Mouse (Mus musculus) neural tube, embryonic 12.5 days (tissue): Measurements from ENCODE around the gene Ttc3. TPM values are rescaled to one million over a fixed set of nuclear protein-coding genes. Genes with fewer than 3 reads are reported as not detected.
"Not testable (repeated sequence)": the region's sequence is repeated elsewhere in the genome, so short reads cannot be mapped to it uniquely, and the experiment has no call there.

Experiments
- ATAC-seq: fragments of 200-750 bp; cut with Nextera tagmentation; 2 replicates; pipeline ENCODE4 v1.8.0; 2017; ENCODE audit warnings: low read depth, mild to moderate bottlenecking, moderate TSS enrichment, moderate library complexity; ENCODE audit not compliant: low FRiP score
- H3K27ac ChIP-seq: fragments of 300-500 bp; sonication (generic); 2 replicates; pipeline ENCODE4 v1.5.1; 2016
- H3K27me3 ChIP-seq: fragments of 300-500 bp; sonication (generic); replicated peaks from 2 replicates; pipeline ENCODE4 v1.6.1; 2016; ENCODE audit warnings: mild to moderate bottlenecking
- H3K36me3 ChIP-seq: fragments of 300-500 bp; sonication (generic); 2 replicates; pipeline ENCODE4 v1.6.1; 2016; ENCODE audit warnings: mild to moderate bottlenecking
- H3K4me1 ChIP-seq: fragments of 300-500 bp; sonication (generic); 2 replicates; pipeline ENCODE4 v1.6.1; 2016
- H3K4me2 ChIP-seq: fragments of 300-500 bp; sonication (generic); replicated peaks from 2 replicates; pipeline ENCODE4 v1.6.1; 2016; ENCODE audit warnings: mild to moderate bottlenecking
- H3K4me3 ChIP-seq: fragments of 300-500 bp; sonication (generic); 2 replicates; pipeline ENCODE4 v1.5.1; 2016
- H3K9ac ChIP-seq: fragments of 300-500 bp; sonication (generic); 2 replicates; pipeline ENCODE4 v1.6.1; 2016; ENCODE audit warnings: mild to moderate bottlenecking
- H3K9me3 ChIP-seq: fragments of 300-500 bp; sonication (generic); 2 replicates; pipeline ENCODE4 v1.6.1; 2016; ENCODE audit warnings: mild to moderate bottlenecking
- WGBS: fragments of 180-500 bp; shearing (Covaris S2); methylation state at CpG from one replicate; pipeline ENCODE4 v1.1.7; 2016; 5-methylcytosine and 5-hydroxymethylcytosine counted together
- polyA plus RNA-seq: library from polyadenylated mRNA; unstranded; fragments of >200 nt; fragmentation: Nextera tagmentation; extraction: Ambion mirVana; gene quantifications from 2 replicates; pipeline ENCODE4 v1.2.1, GENCODE M21; 2016

The Ttc3 gene
- polyA plus RNA-seq, 1 experiment from 2014 or later: 549 TPM

DNA sequence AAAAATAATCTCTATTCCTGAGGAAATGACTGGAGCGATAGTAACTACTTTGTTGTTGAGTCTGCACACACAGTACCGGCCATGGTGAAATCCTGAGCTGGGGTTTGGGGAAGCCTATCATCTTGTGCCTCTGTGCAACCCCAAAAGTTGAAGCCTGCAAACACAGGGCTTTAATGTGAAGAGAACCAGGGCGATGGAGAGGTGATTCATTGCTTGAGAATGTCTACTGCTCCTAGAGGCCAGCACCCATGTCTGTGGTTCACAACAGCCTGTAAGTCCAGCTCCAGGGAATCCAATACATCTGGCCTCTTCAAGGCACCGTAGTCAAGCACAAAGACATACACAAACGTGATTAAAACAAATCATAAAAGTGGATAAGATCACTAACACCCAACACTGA is 116.9 kb downstream of the Ttc3 start:
- ATAC-seq: no peak
- H3K4me1 ChIP-seq: no peaks in the 10 kb centered on the region
- 83% methylated on average over 5 of the region's 5 CpGs for WGBS

GRCm38 (mm10) chr16:94489326-94489725 is 118.9 kb downstream of the Ttc3 start:
- no peak for ATAC-seq
- no peak overlapping the region for H3K4me3 ChIP-seq
- H3K4me2 ChIP-seq: no peak overlapping the region
- H3K4me1 ChIP-seq: no peaks in the 10 kb centered on the region
- H3K36me3 ChIP-seq: no peaks in the 10 kb centered on the region
- no peak overlapping the region for H3K9ac ChIP-seq
- H3K9me3 ChIP-seq: no peaks in the 10 kb centered on the region
- H3K27ac ChIP-seq: no peak overlapping the region
- H3K27me3 ChIP-seq: no peaks in the 10 kb centered on the region
- 93% methylated on average over 5 of the region's 5 CpGs for WGBS

More for the DNA sequence above, 116.9 kb downstream of the Ttc3 start:
- Histone ChIP-seq H3K36me3 (no peaks in the 10 kb centered on the region), H3K4me3 (no peak overlapping the region), H3K9ac (no peak overlapping the region), H3K27me3 (no peaks in the 10 kb centered on the region), H3K4me2 (no peak overlapping the region), H3K9me3 (no peaks in the 10 kb centered on the region), H3K27ac (no peak overlapping the region)

DNA sequence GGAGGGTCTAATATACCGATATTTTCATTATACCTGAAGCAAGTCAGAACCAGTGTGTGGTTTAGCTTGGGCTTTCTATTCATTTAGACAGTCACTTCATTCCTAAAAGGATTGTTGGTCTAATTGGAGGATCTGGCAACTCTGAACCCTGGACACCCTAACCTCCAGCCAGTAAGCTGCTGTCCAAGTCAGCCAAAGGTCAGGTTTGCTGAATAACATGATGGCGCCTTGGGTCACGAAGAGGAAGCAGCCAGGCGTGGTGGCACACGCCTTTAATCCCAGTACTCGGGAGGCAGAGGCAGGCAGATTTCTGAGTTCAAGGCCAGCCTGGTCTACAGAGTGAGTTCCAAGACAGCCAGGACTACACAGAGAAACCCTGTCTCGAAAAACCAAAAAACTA is 126.8 kb downstream of the Ttc3 start:
- H3K27ac ChIP-seq, H3K4me1 ChIP-seq, H3K4me3 ChIP-seq, ATAC-seq, H3K27me3 ChIP-seq, H3K9me3 ChIP-seq, H3K9ac ChIP-seq, H3K4me2 ChIP-seq: not testable (repeated sequence)
- peaks cover 56% of the 10 kb centered on the region for H3K36me3 ChIP-seq
- 96% methylated on average over 7 of the region's 7 CpGs for WGBS

GRCm38 (mm10) chr16:94497911-94498310 is 127.5 kb downstream of the Ttc3 start:
- Histone ChIP-seq H3K9me3 (no peaks in the 10 kb centered on the region), H3K4me2 (no peak overlapping the region), H3K27me3 (no peaks in the 10 kb centered on the region), H3K9ac (no peak overlapping the region), H3K4me1 (no peaks in the 10 kb centered on the region), H3K4me3 (no peak overlapping the region), H3K27ac (no peak overlapping the region), H3K36me3 (peaks cover 58% of the 10 kb centered on the region)
- 88% methylated on average over 5 of the region's 5 CpGs for WGBS
- no peak for ATAC-seq

- Histone ChIP-seq H3K4me3 (no peak overlapping the region), H3K27me3 (no peaks in the 10 kb centered on the region), H3K27ac (no peak overlapping the region), H3K9ac (no peak overlapping the region), H3K4me2 (no peak overlapping the region), H3K36me3 (peaks cover 64% of the 10 kb centered on the region), H3K9me3 (no peaks in the 10 kb centered on the region), H3K4me1 (no peaks in the 10 kb centered on the region)
- WGBS: 91% methylated on average over 5 of the region's 5 CpGs
- no peak for ATAC-seq
Measured at GRCm38 (mm10) chr16:94504192-94504591, 133.8 kb downstream of the Ttc3 start.

DNA sequence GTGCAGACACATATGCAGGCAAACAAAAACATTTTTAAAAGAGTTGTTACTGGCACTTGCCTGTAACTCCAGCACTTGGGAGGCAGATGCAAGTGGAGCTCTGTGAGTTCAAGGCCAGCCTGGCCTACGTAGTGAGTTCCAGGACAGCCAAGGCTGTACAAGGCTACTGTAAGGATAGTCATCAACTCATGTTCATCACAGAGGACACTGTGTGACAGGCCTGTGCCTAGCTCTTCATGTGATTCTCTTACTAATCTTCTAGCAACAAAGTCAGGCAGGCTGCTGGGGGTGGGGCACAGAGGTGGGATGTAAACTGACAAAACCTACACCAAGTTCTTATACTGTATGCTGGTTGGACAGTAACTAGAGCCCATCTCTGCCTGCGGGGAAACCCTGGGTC is 136.7 kb downstream of the Ttc3 start:
- Histone ChIP-seq H3K9me3 (no peaks in the 10 kb centered on the region), H3K4me2 (no peak overlapping the region), H3K4me1 (no peaks in the 10 kb centered on the region), H3K4me3 (no peak overlapping the region), H3K36me3 (peaks cover 61% of the 10 kb centered on the region), H3K9ac (no peak overlapping the region), H3K27ac (no peak overlapping the region), H3K27me3 (no peaks in the 10 kb centered on the region)
- no peak for ATAC-seq
- WGBS: 93% methylated on average over 2 of the region's 2 CpGs

DNA sequence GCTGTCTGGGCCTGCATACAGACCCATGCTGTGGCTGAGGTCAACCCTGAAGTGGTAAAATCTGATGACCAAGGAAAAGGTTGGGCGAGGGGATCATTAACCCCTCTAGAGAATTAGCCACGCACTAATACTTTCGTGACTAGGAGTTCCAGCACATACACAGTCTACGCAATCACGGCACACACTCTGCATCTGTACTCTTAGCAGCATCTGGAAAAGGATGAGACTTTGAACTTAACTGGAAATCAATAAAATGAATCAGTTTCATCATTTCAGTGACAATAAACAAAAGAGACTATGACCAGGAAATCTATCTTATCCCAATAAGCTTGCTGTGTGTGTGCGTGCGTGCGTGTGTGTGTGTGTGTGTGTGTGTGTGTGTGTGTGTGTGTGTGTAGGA is 138.4 kb downstream of the Ttc3 start:
- 90% methylated on average over 8 of the region's 8 CpGs for WGBS
- Histone ChIP-seq H3K4me2 (no peak overlapping the region), H3K4me3 (no peak overlapping the region), H3K36me3 (peaks cover 51% of the 10 kb centered on the region), H3K4me1 (no peaks in the 10 kb centered on the region), H3K9me3 (no peaks in the 10 kb centered on the region), H3K27me3 (no peaks in the 10 kb centered on the region), H3K9ac (no peak overlapping the region), H3K27ac (no peak overlapping the region)
- no peak for ATAC-seq

DNA sequence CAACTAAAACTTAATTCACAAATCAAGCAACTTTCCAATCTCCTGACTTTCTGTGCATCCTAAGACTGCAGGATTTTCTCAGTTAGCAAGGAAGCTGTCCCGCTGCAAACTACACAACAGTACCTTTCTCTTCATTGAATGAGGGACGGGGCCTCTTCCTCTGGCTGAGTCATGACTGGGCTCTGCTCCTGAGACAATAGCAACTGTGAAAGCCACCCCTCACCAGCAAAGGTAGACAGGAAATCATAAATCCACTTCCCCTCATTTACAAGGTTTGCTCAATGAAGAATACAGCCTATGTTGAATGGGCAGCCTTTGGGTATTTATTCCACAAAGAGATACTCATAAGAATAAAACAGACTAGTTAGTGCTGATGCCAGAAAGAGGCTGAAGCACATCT is 139.6 kb downstream of the Ttc3 start:
- WGBS: 56% methylated on average over 2 of the region's 2 CpGs
- H3K36me3 ChIP-seq: peaks cover 39% of the 10 kb centered on the region

DNA sequence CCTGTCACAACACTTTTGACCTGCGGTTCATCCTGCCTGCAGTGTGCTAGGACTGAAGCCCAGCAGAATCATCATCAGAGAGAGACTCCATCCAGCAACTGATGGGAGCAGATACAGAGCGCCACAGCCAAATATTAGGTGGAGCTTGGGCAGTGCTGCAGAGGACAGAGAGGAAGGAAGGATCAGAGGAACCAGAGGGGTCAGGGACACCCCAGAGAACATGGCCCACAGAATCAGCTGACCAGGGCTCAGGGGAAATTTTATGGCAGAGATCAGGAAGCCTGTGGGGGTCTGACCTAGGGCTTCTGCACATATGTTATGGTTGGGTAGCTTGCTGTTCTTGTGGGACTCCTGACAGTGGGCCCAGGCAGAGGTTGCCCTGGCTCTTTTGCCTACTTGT is 147.2 kb downstream of the Ttc3 start:
- Histone ChIP-seq H3K4me3 (no peak overlapping the region), H3K36me3 (peaks cover 6% of the 10 kb centered on the region; the same call in 1 of the 2 replicates), H3K4me1 (peaks cover 9% of the 10 kb centered on the region; the same call in 1 of the 2 replicates), H3K9ac (no peak overlapping the region), H3K27me3 (no peaks in the 10 kb centered on the region), H3K4me2 (no peak overlapping the region), H3K9me3 (no peaks in the 10 kb centered on the region), H3K27ac (no peak overlapping the region)
- WGBS: 97% methylated on average over 2 of the region's 2 CpGs
- no peak for ATAC-seq

More for the DNA sequence above, 139.6 kb downstream of the Ttc3 start:
- no peak for ATAC-seq
- Histone ChIP-seq H3K9me3 (no peaks in the 10 kb centered on the region), H3K27me3 (no peaks in the 10 kb centered on the region), H3K9ac (no peak overlapping the region), H3K4me2 (no peak overlapping the region), H3K4me1 (no peaks in the 10 kb centered on the region), H3K27ac (no peak overlapping the region), H3K4me3 (no peak overlapping the region)

Other genes starting within 250 kb of the Ttc3 start
- 10.3 TPM in 2 replicates for gene Hlcs, start 57.0 kb upstream of the Ttc3 start, polyA plus RNA-seq
- gene Ripply3, start 42.2 kb upstream of the Ttc3 start, polyA plus RNA-seq: 3.5 and 4.1 TPM in 2 replicates
- gene Pigp, start 1.2 kb downstream of the Ttc3 start, polyA plus RNA-seq: 107 and 118 TPM in 2 replicates
- 65.2 and 69.7 TPM in 2 replicates for gene Vps26c, start 156.2 kb downstream of the Ttc3 start, polyA plus RNA-seq
- gene Dyrk1a, start 199.4 kb downstream of the Ttc3 start, polyA plus RNA-seq: 10.0 and 11.8 TPM in 2 replicates